Mouse (Mus musculus) limb, embryonic 12.5 days (tissue): Measurements from ENCODE around the gene Cpe. TPM values are rescaled to one million over a fixed set of nuclear protein-coding genes. Genes with fewer than 3 reads are reported as not detected.

ENCODE experiments used
- ATAC-seq: fragments of 200-750 bp; cut with Nextera tagmentation; 2 replicates; pipeline ENCODE4 v1.8.0; 2017; ENCODE audit warnings: low read depth, moderate TSS enrichment; ENCODE audit not compliant: insufficient number of reproducible peaks, insufficient read depth, low FRiP score, low TSS enrichment
- H3K27ac ChIP-seq: fragments of 300-500 bp; sonication (generic); 2 replicates; pipeline ENCODE4 v1.5.1; 2016; ENCODE audit warnings: mild to moderate bottlenecking, moderate library complexity
- H3K27me3 ChIP-seq: fragments of 300-500 bp; sonication (generic); 2 replicates; pipeline ENCODE4 v1.6.1; 2016; ENCODE audit warnings: mild to moderate bottlenecking, moderate library complexity
- H3K36me3 ChIP-seq: fragments of 300-500 bp; sonication (generic); 2 replicates; pipeline ENCODE4 v1.6.1; 2016; ENCODE audit warnings: mild to moderate bottlenecking, moderate library complexity
- H3K4me1 ChIP-seq: fragments of 300-500 bp; sonication (generic); replicated peaks from 2 replicates; pipeline ENCODE4 v1.6.1; 2016
- H3K4me2 ChIP-seq: fragments of 300-500 bp; sonication (generic); 2 replicates; pipeline ENCODE4 v1.6.1; 2016; ENCODE audit warnings: mild to moderate bottlenecking, moderate library complexity
- H3K4me3 ChIP-seq: fragments of 300-500 bp; sonication (generic); replicated peaks from 2 replicates; pipeline ENCODE4 v1.5.1; 2016; ENCODE audit warnings: mild to moderate bottlenecking
- H3K9ac ChIP-seq: fragments of 300-500 bp; sonication (generic); replicated peaks from 2 replicates; pipeline ENCODE4 v1.6.1; 2016; ENCODE audit warnings: mild to moderate bottlenecking, moderate library complexity
- H3K9me3 ChIP-seq: fragments of 300-500 bp; sonication (generic); 2 replicates; pipeline ENCODE4 v1.6.1; 2016; ENCODE audit warnings: mild to moderate bottlenecking, moderate library complexity
- WGBS: fragments of 180-500 bp; shearing (Covaris S2); methylation state at CpG from one replicate; pipeline ENCODE4 v1.1.7; 2016; 5-methylcytosine and 5-hydroxymethylcytosine counted together
- polyA plus RNA-seq: library from polyadenylated mRNA; unstranded; fragments of >200 nt; fragmentation: Nextera tagmentation; extraction: Ambion mirVana; gene quantifications from 2 replicates; pipeline ENCODE4 v1.2.1, GENCODE M21; 2016

The Cpe gene
- polyA plus RNA-seq, 1 experiment from 2014 or later, result 187 TPM

- H3K4me1 ChIP-seq, result no peaks in the 10 kb centered on the region
- no peak for ATAC-seq
- H3K9me3 ChIP-seq, result no peaks in the 10 kb centered on the region
- 86% methylated on average over 7 of the region's 7 CpGs for WGBS
- no peak overlapping the region for H3K4me3 ChIP-seq
- peaks cover 16% of the 10 kb centered on the region for H3K36me3 ChIP-seq
- H3K9ac ChIP-seq, result no peak overlapping the region
- no peak overlapping the region for H3K4me2 ChIP-seq
- H3K27me3 ChIP-seq, result no peaks in the 10 kb centered on the region
- no peak overlapping the region for H3K27ac ChIP-seq
These were observed 19.6 kb upstream of the Cpe start for GRCm38 (mm10) chr8:64712499-64712898.

DNA sequence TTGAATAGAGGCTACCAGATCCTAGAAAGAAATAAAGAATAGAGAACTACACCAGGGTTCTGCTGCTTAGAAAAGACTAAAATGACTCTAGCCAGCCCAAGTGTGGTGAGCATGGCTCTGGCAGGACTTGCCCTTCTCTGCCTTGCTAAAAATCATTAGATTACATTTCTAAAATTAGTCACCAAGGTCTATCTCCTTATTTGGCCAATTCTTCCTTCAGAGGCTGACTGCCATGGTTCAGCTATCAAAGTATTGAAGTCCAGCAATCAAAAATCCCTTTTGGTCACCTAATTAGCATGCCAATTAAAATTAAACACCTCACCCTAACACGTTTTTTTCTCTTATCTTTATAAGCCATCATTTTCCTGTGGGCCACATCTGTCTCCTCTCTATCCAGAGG lies 18.7 kb upstream of the Cpe start:
- Histone ChIP-seq H3K9me3 (no peaks in the 10 kb centered on the region), H3K4me2 (no peak overlapping the region), H3K4me1 (no peaks in the 10 kb centered on the region), H3K9ac (no peak overlapping the region), H3K36me3 (peaks cover 6% of the 10 kb centered on the region), H3K4me3 (no peak overlapping the region), H3K27me3 (no peaks in the 10 kb centered on the region), H3K27ac (no peak overlapping the region)
- 29% methylated on average over 1 of the region's 1 CpGs for WGBS
- no peak for ATAC-seq

DNA sequence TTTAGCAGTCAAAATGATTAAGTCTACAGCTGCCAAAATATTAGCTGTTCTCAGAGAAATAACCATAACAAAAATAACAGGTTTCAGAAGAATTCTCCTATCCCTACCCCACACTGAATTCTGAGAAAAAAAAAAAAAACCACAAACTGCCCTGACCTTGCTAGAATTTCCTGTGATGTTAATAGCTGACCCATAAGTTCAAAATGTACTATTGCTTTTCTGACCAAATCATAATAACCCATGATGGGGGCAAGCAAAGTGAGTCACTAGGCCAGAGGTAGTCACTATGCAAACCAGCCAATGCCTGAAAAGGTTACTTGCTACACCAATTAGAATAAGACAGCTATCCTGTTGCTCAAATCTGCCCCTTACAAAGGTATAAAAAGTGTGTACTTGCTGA lies 14.6 kb upstream of the Cpe start:
- no peak overlapping the region for H3K27ac ChIP-seq
- no peak overlapping the region for H3K4me3 ChIP-seq
- H3K9ac ChIP-seq, result no peak overlapping the region
- no peaks in the 10 kb centered on the region for H3K9me3 ChIP-seq
- H3K27me3 ChIP-seq, result no peaks in the 10 kb centered on the region
- H3K4me1 ChIP-seq, result no peaks in the 10 kb centered on the region
- H3K4me2 ChIP-seq, result no peak overlapping the region
- no peaks in the 10 kb centered on the region for H3K36me3 ChIP-seq
- ATAC-seq, result no peak

DNA sequence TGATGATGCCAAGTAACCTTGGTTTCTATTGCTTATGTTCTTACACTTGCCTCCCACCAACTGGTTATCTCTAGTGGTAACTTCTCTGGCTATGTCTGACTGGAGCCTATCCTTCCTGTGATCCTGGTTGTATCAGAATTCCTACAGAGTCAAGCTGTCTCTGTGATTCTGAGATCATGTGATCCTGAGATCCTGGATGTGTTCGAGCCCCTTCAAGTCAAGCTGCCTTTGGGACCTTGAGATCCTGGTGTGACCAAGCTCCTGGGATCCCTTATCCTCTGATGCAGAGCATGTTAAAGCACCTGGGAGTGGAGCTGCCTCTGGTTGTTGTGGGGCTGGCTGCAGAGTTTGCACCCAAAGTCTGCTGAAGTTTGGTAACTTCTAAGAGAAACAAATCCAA lies 10.3 kb upstream of the Cpe start:
- no peaks in the 10 kb centered on the region for H3K4me1 ChIP-seq
- H3K9me3 ChIP-seq, result no peaks in the 10 kb centered on the region
- H3K27ac ChIP-seq, result no peak overlapping the region
- no peaks in the 10 kb centered on the region for H3K36me3 ChIP-seq
- H3K9ac ChIP-seq, result no peak overlapping the region
- no peak overlapping the region for H3K4me2 ChIP-seq
- H3K4me3 ChIP-seq, result no peak overlapping the region
- no peak for ATAC-seq
- WGBS, result 78% methylated on average over 1 of the region's 1 CpGs
- no peaks in the 10 kb centered on the region for H3K27me3 ChIP-seq

DNA sequence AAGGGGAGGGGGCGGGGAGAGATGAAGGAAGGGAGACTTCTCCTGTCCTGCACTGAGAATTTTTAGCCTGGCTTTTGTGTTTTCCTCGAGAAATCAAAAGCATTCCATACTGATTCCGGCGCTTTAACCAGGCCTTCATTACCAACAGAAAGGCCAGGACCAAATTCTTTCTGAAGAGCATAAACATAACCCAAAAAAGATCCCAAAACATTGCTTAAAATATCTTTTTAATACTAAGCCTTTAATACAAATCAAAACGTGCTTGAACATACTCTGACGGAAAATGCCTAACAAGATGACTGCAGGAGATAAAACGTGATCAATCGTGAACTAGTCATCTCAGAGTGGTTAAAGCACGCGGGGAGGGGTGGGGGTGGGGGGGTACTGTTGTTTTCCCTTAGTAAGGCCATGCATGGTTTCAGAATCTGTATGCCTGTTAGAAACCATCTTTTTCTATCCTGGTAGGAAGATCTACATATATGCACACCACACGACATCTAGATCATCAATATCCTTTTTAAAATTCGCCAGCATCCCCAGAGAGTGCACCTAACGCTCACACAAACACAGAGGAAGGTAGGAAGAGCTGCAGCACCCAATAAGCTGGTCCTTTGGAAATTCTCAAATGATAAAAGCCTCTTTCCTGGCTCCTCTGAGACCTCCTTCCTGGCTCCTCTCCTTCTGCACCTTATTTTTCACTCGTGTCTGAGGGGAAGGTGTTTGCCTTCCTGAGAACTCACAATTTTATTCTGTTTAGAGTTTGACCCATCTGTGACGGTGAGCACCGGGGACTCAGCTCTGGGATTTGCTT lies 1.1 kb downstream of the Cpe start:
- 11% methylated on average over 16 of the region's 16 CpGs for WGBS
- H3K27ac ChIP-seq, result no peak overlapping the region

DNA sequence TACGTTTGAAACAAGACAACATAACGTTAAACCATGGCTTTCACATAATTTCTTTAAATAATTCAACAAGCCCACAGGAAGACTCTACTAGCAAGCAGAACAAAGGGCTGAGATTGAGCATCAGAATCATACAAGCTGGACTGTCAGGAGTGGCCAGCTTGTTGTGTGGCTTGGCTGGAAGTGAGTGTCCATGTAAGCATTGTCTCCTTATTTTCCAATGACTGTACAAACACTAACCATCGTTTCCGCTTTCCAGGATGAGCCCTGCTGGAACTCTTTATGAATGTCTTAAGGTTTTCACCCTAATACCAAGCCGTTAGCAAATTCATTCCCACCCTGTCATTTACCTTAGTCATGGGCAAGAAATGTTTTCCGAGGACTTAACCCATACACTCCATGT lies 2.0 kb downstream of the Cpe start:
- ATAC-seq, result no peak
- Histone ChIP-seq H3K4me2 (peak overlapping the region; percentile 68), H3K27me3 (0 out of 2 replicates have a peak, but pooled peaks cover 4% of the 10 kb centered on the region), H3K36me3 (no peaks in the 10 kb centered on the region), H3K9me3 (no peaks in the 10 kb centered on the region), H3K9ac (no peak overlapping the region), H3K27ac (no peak overlapping the region), H3K4me1 (peaks cover 4% of the 10 kb centered on the region; the same call in 1 of the 2 replicates), H3K4me3 (0 out of 2 replicates have a peak overlapping the region, but pooled peaks have one; percentile 70)
- 86% methylated on average over 6 of the region's 6 CpGs for WGBS

More for the DNA sequence above, 1.1 kb downstream of the Cpe start:
- Histone ChIP-seq H3K9me3 (no peaks in the 10 kb centered on the region), H3K36me3 (no peaks in the 10 kb centered on the region), H3K27me3 (0 out of 2 replicates have a peak, but pooled peaks cover 4% of the 10 kb centered on the region), H3K4me1 (peaks cover 4% of the 10 kb centered on the region; the same call in 1 of the 2 replicates), H3K9ac (peak overlapping the region; percentile 94), H3K4me2 (peak overlapping the region; percentile 68), H3K4me3 (peak overlapping the region; percentile 70)
- no peak for ATAC-seq

DNA sequence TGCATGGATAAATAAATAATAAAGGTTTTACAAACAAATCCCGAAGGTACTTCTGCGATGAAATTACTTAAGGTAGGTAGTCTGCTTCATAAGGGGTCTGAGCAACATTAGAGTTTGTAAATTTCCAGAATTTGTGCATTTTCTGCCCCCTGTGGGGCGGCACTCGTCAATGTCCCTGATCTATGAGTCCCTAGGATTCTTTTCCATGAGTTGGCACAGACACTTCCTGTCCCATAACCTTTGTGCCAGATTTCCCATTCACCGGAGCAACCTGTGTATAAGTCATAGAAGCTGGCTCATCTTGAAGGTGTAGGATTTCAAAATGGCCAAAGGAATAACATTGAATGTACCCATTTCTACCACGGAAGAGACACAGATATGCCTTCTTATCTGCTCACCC lies 2.5 kb downstream of the Cpe start:
- ATAC-seq, result no peak
- Histone ChIP-seq H3K4me1 (peaks cover 4% of the 10 kb centered on the region; the same call in 1 of the 2 replicates), H3K27me3 (0 out of 2 replicates have a peak, but pooled peaks cover 4% of the 10 kb centered on the region), H3K4me3 (no peak overlapping the region), H3K4me2 (0 out of 2 replicates have a peak overlapping the region, but pooled peaks have one; percentile 4), H3K9ac (no peak overlapping the region), H3K9me3 (no peaks in the 10 kb centered on the region), H3K27ac (no peak overlapping the region), H3K36me3 (no peaks in the 10 kb centered on the region)
- 80% methylated on average over 6 of the region's 6 CpGs for WGBS

DNA sequence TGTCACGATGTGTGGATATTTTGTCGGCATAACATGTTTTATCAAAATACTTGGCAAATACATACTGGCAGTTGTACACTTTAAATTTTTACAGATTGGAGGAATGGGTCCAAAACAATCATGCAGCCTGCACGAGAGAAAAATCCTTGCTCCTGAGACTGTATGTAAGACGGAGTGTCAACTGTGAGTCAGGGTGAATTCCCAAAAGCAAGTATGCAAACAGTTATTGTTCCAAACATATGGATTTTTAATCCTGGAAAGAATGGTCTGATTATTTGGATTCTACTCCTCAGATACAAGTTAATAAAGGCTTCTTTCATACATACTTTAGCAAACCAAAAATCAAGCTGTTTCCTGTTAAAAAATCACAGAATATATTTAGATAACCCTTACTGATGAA lies 4.1 kb downstream of the Cpe start:
- 79% methylated on average over 4 of the region's 4 CpGs for WGBS
- no peaks in the 10 kb centered on the region for H3K36me3 ChIP-seq
- no peaks in the 10 kb centered on the region for H3K27me3 ChIP-seq
- H3K4me2 ChIP-seq, result no peak overlapping the region
- peaks cover 4% of the 10 kb centered on the region; the same call in 1 of the 2 replicates for H3K4me1 ChIP-seq
- H3K27ac ChIP-seq, result no peak overlapping the region
- no peak overlapping the region for H3K9ac ChIP-seq
- ATAC-seq, result no peak
- no peak overlapping the region for H3K4me3 ChIP-seq
- no peaks in the 10 kb centered on the region for H3K9me3 ChIP-seq

DNA sequence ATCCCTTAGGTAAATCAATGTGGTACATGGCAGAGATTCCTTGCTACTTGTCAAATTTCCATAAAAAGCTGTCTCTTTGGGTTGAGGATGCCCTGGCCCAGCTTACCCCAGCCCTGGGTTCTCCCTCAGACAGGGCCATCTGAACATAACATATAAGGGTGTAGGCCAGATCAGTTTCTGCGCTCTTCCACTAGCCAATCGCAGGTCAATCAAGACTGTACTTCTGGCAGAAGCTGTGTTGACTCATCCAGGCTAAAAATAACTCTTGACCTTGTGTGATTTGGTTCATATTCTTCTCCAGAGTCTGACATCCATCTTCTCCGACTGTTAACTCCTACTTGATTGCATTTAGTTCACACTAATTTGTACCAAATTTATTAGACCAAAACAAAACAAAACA lies 4.7 kb downstream of the Cpe start:
- 90% methylated on average over 3 of the region's 3 CpGs for WGBS
- no peaks in the 10 kb centered on the region for H3K27me3 ChIP-seq
- no peak for ATAC-seq

DNA sequence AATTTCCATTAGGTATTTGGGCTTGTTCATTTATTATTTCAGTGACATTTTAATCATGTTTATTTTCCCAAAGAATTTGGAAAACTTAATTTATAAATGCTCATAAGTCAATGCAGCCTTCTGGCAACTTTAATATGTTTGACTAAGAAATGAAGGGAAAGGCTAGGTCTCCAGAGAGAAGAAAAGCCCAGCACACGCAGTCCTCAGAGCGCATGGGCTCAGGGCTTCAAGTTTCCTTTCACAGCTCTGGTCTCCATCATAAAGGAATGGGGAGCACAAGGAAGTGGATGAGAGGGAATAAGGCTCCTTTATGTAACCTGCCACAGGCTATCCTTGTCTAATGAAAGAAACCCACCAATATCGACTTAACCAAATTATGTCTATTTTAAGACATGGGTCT lies 10.4 kb downstream of the Cpe start:
- WGBS, result 53% methylated on average over 3 of the region's 3 CpGs
- H3K27me3 ChIP-seq, result no peaks in the 10 kb centered on the region
- no peak for ATAC-seq

More for the DNA sequence above, 4.7 kb downstream of the Cpe start:
- H3K9ac ChIP-seq, result no peak overlapping the region
- H3K9me3 ChIP-seq, result no peaks in the 10 kb centered on the region
- H3K4me1 ChIP-seq, result peaks cover 2% of the 10 kb centered on the region; the same call in 1 of the 2 replicates
- no peak overlapping the region for H3K27ac ChIP-seq
- no peaks in the 10 kb centered on the region for H3K36me3 ChIP-seq
- H3K4me3 ChIP-seq, result no peak overlapping the region
- H3K4me2 ChIP-seq, result no peak overlapping the region

GRCm38 (mm10) chr8:64676381-64676780 lies 16.5 kb downstream of the Cpe start:
- Histone ChIP-seq H3K9me3 (0 out of 2 replicates have a peak, but pooled peaks cover 5% of the 10 kb centered on the region), H3K4me2 (no peak overlapping the region), H3K36me3 (no peaks in the 10 kb centered on the region), H3K4me3 (no peak overlapping the region), H3K4me1 (no peaks in the 10 kb centered on the region), H3K27me3 (no peaks in the 10 kb centered on the region), H3K9ac (no peak overlapping the region), H3K27ac (no peak overlapping the region)
- 73% methylated on average over 2 of the region's 2 CpGs for WGBS
- no peak for ATAC-seq

More for the DNA sequence above, 10.4 kb downstream of the Cpe start:
- Histone ChIP-seq H3K9me3 (no peaks in the 10 kb centered on the region), H3K27ac (no peak overlapping the region), H3K4me2 (no peak overlapping the region), H3K9ac (no peak overlapping the region), H3K4me1 (no peaks in the 10 kb centered on the region), H3K4me3 (no peak overlapping the region), H3K36me3 (no peaks in the 10 kb centered on the region)
